Mouse (Mus musculus) urinary bladder, postnatal 14 days (tissue): ENCODE measurements around the gene Kcnj6.

ENCODE experiments used
- DNase-seq: peaks from one replicate; pipeline ENCODE4 v3.0.0; 2021; ENCODE audit warnings: low spot score

The Kcnj6 gene

DNA sequence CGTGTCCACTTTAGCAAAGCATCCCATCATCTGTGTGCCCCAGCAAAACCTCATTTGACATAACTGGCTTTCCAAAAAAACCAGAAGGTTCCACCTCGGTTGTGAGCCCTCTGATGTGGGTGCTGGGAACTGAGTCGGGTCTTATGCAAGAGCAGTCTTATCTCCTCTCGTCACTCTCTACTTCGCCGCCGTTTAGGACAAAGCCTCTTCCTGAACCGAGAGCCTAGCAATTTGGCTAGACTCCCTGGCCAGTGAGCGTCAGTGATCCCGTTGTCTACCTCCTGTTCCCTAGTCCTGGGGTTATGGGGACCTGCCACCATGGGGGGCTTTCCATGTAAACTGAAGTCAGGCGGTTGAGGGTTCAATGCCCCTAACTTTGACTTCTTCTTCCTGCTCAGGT, 280.4 kb downstream of the Kcnj6 start:
- DNase-seq, result no peak

DNA sequence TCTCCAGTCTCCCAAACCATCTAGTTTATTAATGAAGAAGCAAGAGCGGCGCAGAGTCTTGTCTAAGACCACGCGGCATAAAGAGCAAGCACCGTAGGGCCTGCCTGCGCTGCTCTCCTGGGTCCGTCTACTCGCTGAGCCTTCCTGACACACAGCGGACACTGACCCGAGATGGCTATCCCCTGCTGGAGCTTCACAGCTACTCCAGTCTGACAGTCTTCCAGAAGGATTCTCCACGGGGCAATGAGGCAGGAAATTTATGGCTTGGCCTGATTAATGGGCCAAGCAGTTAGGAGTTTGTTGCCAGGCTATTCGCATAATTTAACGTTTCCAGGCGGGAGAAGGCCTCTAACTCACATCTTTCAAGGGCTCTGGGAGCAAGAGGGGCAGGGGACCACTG, 283.0 kb downstream of the Kcnj6 start:
- peak; percentile 12 for DNase-seq

DNA sequence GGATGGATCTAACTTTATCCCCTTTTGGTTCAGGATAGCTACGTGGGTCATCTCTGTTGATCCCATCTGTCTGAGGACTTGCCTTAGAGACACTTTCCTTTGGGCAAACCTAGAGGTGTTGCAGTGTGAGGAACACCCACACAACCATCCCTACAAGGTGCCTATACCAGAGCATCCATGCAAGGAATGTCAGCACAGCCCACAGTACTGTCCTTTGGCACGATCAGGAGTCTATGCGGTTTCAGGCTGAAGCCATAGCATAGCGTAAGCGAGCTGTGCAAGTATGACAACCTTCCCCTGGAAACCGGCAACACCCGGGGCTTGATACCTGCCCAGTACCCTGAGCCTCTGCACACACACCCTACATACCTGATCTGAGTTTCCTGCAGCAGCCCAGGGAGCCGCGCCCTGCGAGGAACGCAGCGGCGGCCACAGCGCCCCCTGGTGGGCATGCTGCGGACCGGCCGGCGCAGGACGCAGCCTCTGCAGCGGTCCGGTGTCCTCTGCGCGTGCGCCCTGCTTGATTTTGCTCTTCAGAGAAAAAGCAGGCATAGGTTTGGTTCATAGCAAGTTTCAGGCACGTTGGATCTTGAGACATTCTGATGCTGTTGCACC, 283.9 kb downstream of the Kcnj6 start:
- peak; percentile 85 for DNase-seq

DNA sequence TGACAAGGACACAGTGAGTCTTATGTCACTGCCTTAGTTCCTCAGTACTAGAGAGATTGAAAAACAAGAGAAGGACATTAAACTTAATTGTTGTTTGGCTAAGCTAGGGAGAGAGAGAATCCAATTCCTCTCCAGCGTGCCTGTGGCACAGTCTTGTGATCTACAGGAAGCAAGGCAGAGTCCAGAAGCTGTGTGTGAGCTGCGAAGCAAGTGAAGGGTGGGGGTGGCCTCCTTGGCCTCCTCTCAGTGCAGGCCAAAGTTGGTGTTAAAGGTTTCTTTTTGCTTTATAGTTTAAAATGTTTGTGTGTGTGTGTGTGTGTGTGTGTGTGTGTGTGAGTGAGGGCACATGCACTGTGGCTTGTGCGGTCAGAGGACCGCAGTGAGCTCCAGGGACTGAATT, 295.5 kb downstream of the Kcnj6 start:
- DNase-seq, result no peak

DNA sequence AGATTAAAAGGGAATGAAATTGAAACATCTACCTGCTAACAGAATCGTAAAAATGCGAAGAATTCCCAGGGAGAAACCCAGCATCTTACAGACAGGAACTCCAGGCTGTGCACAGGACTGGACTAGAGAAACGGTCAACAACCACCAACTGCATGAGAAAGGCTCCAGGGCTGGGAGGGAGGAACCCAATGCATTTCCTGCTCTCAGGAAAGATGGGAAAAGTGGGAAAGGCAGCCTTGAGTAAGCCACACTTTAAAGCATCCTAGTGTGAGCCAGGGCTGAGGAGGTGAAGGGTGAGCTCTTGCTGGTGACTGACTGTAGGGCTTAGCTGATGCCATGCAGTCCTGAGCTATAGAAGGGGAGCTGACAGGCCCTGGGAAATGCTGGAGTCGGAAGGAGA, 296.4 kb downstream of the Kcnj6 start:
- no peak for DNase-seq
